Mouse (Mus musculus): Measurements from ENCODE around the gene Dusp22.

Gene Dusp22

DNA sequence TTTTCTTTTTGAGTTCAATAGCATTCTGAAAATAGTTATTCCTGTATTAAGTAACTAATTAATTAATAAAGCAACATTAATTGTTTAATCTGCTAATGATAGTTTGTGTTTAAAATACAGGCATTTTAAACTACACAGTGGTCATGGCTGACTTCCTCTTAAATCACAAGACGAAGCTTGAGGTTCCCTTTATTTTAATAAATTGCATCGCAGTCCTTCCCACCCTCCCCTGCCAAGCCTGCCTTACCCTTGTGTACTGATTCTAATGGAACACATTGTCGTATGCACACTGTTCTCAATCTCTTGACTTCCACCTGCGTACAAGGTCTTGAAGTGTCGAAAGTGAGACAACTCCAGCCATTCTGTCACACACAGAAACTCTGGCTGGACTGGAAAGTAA is 14.1 kb downstream of the Dusp22 start:
- no peak for DNase-seq

DNA sequence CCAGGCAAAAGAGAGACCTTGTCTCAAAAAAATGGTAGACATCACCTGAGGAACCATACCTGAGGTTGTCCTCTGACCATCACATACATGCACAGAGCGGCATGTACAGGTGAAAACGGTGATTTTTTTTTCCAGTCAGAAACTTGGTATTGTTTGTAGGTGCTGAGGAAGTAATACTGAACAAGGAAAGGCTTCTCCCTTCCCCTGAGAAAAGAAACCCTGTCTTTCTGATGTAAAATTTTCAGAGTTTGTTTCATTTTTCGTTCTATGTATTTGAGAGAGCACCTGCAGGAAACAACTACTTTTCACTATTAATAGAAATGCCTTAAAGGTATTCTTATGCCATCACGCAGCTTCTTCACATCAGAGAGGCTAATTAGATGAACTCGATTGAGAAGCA is 19.0 kb downstream of the Dusp22 start:
- DNase-seq: no peak

DNA sequence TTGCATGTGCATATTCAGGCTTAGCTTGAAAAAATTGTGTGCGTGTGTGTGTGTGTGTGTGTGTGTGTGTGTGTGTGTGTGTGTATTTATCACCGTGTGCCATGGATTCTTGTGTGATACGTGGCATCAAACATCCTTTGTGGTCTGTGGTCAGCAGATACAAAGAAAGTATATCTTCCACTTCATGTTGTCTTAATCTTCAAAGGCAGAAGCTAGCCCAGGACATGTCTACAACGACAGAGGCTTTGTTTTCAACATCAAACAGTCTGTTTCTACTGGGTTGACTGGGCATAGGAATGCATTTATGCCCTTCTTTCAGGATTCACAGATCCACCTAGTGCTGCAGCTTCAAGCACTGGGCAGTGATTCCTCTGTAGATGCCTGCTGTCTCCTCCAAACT is 22.1 kb downstream of the Dusp22 start:
- no peak for DNase-seq

DNA sequence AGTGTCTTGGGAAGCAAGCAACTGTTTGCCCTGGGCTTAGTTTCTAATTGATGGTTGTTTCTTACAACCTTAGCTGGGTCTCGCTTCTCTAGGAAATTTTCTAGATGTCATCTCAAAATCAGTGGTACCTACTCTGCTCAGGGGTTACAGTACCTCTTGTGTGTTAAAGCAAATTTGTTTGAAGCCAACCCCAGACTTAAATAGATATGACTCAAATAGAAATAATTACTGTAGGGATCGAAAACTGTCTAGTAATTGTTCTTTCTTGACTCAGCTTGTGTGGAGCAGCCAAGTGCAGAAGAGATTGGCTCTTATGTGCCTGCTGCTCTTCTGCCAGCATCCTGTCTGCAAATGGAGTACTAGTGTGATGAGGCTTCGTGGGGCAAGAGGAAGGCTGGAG is 22.5 kb downstream of the Dusp22 start:
- no peak for DNase-seq

DNA sequence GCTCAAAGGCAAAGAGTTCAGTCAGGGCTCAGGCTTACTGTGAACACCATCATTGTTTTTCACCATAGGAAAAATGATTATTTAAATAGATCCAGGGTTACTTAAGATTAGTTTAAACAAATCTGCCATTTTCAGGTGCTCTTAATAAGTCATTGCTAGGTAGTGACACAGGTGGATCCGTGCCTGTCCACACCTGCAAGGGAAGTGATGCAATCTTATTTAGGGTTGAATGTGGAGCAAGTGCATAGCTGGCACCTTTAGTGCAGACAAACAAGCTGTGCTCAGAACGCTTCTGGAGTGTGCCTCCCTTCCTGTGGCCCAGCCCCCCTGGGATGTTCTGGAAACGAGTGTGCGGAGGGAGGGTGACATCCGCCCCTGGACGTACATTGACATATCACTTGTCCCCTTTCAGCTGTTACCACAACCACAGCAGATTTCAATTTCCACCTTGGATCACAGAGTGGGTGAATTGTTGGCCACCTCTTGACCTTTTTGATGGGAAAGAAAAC is 24.9 kb downstream of the Dusp22 start:
- no peak for DNase-seq

DNA sequence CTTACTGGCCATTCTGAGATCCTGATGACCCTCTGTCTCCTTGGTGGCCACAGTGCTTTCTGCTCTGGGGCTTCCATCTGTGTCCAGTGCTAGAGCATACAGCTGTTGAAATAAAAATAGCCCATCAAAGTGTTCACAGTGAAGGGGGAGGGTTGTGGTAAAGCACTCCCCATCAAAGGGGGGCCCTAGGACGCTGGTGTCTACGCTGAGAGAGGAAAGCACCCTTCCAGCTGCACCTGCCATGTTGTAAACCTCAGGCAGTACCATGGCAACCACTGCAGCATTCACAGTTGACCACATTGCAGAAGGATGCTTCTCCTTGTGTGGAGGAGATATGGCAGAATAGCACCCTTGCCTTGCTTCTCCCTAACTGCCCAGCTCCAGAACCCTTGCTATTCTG is 26.2 kb downstream of the Dusp22 start:
- DNase-seq: no peak

DNA sequence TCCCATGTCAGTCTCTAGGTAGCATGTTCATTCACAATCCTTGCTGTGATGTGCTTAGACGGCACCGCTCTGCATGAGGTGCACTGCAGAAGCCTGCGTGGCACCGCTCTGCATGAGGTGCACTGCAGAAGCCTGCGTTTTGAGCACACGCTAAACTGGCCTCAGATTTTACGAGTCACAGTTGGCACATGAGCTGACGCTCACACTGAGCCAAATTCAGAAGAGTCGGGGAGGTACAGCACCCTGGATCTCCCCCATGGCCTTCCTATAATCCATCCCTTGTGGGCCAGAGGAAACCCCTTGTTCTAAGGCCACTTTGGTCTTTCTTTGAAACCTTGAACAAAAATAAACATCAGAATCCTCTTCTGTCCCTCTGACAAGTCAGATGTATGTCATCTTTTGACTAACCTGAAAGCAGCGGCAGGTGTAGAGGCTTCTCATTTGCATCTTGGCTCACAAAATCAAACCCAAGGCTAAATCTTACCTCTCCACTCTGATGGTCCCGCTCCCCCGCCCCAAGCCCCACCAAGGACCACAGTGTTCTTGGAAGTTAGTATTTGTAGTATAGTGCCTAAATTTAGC is 28.3 kb downstream of the Dusp22 start:
- no peak for DNase-seq

DNA sequence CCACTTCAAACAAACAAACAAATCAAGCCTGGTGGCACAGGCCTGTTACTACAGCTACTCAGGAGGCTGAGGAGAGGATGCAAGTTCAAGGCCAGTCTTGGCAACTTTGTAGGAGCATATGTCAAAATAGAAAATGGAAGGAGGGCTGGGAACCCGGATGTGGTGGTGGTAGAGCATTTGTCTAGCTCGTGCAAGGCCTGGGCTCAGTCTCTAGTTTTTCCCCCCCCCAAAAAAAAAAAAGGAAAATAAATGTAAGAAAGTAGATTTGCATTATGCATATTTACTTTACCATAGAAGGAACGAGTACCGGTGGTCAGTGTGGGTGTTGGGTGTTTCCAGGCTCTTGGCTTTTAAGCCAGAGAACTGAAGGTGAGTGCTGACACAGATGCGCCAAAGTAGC is 29.7 kb downstream of the Dusp22 start:
- no peak for DNase-seq

DNA sequence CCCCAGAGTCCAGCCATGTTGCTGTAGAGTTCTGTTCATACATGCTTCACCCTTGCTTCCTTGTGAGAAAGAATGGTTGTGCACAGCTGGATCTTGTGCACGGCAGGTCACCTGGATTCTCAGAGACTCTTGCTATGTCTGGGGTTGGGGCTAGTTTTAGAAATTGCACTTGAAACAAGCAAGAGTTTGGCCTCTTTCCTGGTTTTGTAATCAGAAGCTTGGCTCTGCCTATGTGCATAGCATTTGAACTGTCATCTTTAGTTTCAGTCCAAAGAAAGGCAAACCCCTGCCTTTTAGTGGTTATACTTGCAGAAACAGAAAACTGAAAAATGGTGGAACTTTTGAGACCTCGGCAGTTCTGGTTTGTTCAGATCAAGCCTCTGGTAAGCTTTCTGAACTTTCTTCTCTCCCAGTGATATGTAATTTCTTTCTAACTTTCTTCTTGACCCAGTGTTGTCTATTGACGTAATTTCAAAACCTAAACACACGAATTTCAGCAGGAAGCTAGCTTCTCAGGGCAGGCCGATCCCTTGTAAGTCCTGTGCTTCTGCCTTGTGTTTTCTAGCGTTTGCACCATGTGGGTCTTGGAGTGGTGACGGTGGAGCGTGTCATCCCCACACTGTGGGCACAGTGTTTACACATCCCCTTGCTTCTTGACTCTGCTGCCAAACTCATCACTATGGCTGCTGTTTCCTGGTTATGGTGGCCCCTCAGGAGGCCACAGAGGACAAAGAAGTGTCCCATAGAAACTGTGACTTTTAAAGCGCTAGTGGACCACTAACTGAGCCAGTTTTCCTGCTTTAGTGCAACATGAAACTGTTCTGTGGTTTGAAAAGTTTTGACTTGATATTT is 31.9 kb downstream of the Dusp22 start:
- DNase-seq: no peak

DNA sequence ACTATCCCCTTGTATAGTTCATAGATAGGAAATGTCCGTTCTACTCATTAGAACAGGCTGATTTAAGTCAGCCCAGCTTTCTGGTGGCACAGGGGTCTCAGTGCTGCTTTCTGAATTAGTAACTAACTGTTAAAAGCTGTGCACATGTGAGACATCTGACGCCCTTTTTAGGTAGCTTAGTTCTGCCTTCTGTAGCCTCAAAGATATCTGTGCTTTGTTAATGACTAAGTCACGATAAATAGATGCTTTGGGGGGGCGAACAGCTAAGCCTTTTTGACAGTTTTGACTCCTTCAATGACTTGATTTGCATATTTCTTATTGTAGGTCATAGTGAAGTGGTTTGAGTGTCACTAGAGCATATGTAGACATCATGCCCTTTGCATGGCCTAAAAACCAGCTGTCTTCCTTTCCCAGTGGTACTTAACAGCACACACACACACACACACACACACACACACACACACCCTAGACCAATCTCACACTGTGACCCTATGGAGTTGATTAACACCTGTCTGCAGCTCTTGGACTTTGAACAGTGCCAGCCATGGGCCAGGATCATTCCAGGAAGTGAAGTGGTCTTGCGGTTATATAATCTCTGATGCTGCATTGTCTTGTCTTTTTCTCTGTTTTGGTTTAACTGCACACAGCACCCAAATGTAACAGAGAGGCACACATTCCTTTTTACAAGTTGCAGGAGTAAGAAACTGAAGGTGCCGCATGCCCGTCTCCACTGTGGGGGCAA is 33.0 kb downstream of the Dusp22 start:
- no peak for DNase-seq

DNA sequence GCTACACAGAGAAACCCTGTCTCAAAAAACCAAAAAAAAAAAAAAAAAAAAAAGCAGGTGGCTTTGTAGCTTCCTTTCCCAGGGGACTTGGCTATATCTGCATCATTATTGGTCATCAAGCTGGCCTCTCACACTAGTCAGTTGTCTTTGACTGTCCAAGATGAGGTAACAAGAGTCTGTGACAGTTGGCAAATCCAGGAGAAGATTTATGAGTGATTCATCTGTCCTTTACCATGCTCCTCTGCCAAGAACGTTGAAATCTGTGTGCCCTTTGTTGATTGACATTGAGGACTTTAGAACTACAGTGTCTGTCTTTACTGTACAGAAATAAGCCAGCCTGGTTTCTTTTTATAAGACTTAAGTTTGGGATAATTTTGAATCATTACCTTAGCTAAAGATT is 35.4 kb downstream of the Dusp22 start:
- no peak for DNase-seq

DNA sequence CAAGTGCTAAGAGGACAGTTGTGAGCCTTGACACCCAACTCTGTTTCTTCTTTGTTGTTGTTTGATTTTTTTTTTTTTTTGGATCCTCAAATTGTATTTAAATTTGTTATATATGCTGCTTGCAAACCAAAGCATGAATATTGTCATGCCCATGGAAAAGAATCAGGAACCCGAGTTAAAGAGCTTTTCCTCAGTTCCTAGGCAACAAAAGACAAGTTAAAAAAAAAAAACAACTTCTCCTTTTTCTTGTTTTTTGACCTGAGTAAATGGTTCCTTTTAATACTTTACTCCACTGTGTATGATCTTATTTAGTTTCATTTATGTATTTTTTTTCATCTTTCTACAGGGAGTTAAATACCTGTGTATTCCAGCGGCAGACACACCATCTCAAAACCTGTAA is 36.1 kb downstream of the Dusp22 start:
- no peak for DNase-seq

DNA sequence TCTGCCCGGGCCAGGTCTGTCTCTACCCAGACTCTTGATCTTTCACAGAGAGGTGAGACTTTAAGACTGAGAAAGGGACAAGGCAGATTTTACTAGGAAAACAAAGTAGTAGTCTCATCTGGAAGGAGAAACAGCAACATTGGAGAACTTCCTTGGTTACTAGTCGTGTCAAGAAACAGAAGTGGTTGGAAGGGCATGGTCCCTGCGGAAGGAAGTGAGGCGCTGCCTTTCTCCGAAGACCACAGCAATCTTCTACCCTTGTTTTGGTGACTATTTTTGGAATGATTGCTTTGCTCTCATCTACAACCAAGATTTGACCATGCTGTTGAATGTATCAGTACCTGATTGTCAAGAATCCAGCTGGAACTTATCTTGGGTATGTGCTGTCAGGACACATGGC is 38.1 kb downstream of the Dusp22 start:
- DNase-seq: no peak

DNA sequence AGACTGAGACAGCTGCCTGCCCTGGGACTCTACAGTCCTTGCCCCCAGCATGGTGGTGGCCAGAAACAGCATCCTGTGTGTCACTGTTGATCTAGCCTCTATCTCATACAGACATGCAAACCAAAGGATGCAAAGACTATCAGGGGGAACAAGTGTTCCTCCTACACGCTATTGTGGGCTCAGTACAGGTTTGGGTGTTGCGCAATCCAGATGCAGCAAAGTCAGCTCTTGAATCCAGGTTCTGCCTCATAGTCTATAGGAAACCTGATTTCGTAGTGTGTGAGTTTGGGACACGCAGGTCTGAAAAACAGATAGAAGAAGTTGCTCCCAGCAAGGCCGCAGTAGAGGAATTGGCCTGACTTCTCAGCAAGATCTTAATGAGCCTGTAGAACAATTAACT is 42.9 kb downstream of the Dusp22 start:
- no peak for DNase-seq

DNA sequence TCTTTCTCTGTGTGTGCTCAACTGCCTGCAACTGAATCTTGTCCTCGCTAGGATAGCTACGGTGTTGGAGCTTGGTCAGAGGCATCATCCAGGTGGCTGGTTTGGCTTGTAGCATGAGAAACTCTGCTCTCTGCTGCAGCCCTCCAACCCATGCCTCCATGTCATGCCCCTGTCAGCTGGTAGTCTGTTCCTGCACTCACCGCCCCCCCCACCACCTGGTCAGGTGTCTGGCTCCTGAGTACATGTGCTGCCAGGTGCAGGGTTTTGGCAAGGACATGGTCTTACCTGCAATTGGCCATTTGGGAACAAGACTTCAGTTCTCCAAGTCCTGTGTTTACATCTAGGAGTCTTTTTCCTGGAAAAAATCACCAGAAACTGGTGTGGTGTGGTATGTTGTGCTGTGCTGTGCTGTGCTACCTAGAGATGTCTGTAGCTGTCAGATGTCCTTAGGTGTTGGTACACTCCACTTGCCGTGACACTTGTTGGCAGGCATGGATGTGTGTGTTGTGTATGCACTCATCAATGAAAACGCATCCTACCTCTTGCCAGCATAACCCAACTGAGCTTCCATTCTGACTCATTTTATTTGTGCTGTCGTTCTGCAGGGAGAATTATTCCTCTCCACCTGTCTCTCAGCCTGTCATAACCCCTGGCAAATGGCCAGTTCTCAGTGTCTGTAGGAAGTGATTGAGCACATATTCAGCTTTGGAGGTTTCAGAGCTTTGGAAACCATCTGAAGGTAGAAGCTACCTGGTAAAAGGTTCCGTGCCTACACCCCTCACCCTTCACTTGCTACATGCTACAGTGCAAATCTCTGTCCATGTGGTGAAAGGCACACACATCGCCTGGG is 44.7 kb downstream of the Dusp22 start:
- DNase-seq: no peak

DNA sequence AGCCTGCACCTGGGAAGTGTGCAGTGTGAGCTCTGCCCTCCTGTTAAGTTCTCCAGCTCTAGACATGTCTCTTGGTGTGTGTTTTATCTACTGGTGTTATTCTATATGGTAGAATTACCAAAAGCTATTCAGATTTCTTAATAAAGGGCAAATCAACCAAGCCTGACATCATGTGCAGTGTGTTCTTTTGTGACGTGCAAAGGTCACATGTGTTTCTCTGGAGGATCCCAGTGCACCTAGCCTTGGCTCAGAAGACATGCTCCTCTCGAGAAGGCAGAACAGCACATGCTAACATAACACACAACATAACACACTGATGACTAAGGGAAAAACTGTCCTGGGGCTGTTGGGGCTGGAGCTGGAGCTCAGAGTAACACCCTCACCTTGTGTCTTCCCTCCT is 51.3 kb downstream of the Dusp22 start:
- DNase-seq: no peak

DNA sequence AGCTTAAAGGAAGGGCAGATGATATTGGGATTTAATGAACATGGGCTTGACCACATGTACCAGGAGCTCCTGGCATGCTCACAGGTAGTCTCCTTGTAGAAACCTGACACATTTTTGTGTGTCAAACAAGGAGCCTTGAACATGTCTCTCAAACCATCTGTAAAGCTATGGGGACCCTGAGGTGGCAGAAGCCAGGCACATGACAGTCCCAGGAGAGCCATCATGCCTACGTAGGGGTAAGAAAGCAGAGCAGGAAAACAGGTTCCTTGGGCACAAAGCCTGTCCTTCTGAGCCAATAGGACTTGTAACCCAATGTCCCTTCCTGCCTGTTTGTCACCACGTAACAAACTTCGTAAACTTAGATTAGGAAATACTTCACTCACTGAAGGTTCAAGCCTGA is 51.9 kb downstream of the Dusp22 start:
- no peak for DNase-seq

DNA sequence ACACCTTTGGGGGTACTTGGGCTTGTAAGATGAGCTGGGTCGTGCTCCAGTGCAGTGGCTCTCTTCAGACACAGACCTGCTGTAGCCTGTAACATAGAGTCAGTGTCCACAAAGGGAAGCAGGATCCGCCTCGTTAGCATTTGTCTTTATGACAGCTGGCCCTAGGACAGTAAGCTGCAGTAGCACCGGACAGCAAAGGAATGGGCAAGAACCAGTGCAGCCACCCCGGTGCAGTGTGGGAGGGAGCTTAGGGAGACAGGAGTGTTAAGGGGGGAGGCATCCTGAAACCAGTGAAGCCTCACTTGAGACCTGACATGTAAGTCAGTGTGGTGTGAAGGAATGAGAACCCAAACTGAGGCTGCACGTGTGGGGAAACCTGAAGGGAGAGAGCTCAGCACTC is 52.5 kb downstream of the Dusp22 start:
- no peak for DNase-seq

DNA sequence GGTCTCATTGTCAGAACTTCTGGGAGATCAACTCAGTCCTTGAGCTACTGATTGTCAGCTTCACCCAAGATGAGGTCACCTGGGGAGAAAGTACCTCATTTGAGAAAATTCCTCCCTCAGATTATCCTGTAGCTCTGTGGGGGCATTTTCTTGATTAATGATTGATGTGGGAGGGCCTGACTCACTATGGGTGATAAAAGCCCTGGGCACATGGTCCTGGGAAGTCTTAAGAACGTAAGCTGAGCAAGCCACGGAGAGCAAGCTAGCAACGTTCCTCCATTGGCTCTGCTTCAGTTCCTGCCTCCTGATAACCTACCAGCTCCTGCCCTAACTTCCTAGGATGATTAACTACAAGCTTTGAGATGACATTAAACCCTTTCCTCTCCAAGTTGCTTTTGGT is 53.8 kb downstream of the Dusp22 start:
- no peak for DNase-seq

DNA sequence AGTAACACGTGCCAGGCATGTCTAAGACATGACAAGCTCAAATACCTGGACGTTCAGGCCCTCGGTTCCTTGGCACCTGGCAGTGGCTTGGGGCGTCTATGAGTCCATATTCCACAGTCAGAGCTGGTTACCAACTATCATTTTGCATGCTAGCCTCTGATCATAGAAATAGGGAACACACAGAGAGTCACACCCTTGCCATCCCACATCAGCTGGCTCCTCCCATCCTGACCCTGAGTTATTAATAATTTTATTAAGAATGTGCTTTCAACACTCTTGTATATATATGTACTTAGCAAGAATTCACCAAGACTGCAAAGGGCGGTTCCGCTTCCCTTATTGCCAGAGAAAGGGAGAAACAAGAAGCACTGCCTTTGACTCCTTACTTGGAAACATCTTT is 54.8 kb downstream of the Dusp22 start:
- DNase-seq: no peak

DNA sequence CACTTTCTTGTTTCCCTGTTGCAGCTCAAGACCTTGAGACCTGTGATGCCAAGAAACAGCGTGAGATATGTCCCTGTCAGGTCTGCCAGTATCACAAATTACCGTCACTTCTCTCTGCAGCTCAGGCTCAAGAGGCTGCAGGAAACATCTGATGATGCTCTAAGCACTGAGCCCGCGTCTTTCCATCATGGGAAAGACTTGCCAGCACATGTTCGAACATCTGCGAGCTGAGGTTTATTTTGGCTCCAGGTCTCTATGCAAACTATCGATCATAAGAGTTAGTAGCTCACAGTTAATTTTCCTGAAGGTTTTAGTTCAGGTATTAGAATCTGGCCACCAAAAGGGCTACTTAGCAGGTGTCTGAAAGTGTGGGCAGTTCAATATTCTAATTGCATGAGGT is 55.3 kb downstream of the Dusp22 start:
- DNase-seq: no peak

DNA sequence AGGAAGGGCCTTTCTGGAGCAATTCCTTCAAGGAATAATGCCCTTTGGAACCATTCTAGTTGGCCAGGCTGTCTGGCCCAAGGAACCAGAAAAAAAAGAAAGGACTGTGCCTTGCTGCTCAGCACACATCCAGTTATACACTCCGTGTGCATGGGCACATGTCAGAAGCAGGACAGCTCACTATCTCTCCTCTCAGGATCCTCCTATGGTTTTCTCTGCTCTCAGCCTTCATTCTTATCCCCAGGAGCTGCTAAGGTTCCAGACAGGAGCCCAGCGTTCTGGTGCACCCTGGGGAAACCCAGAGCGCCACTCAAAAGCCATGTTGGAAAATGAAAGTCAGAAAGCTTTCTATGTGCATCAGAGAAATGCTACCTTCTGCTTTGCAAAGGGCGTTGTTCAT is 55.8 kb downstream of the Dusp22 start:
- DNase-seq: no peak

DNA sequence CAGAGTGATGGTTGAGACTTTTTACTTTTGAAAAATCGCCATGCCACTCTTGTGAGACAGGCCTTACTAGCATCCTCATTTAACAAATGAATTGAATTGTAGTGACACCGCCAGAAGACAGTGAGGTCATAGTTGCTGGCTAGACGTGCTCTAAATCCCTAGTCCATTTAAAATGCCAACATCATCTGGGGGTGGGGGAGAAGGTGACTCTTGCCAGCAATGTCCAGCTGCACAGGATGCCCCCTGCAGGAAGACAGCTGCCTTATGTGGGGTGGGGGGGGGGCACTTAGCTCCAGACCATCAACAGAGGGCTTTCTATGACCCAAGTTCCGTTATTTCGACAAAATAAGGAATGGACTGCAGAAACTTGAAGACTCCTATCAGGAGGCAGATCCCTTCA is 56.8 kb downstream of the Dusp22 start:
- DNase-seq: no peak
